Mouse (Mus musculus) cortical plate, adult 2 months (tissue): ENCODE measurements at regions not wholly inside any gene's neighbourhood (a gene's known extent, or its start where the extent isn't known, plus 50 kb on each side); places are given as distances from the start of the nearest gene placed in this dataset.

ENCODE experiments used
- H3K27ac ChIP-seq: fragments of 200-500 bp; 2 replicates; pipeline ENCODE4 v1.5.1; 2012; ENCODE audit warnings: low read length, control low read depth, inconsistent platforms; ENCODE audit not compliant: insufficient read depth
- H3K4me1 ChIP-seq: fragments of 200-500 bp; 2 replicates; pipeline ENCODE4 v1.6.1; 2011; ENCODE audit warnings: low read length; ENCODE audit not compliant: control insufficient read depth, insufficient read depth
- H3K4me3 ChIP-seq: fragments of 200-500 bp; 2 replicates; pipeline ENCODE4 v1.5.1; 2011; ENCODE audit warnings: mild to moderate bottlenecking, low read length, control low read depth; ENCODE audit not compliant: insufficient read depth
- CTCF ChIP-seq: fragments of 200-500 bp; IDR thresholded peaks from 2 replicates; pipeline ENCODE4 v1.5.1; 2011; ENCODE audit warnings: mild to moderate bottlenecking, control low read depth, low read length; ENCODE audit not compliant: insufficient read depth; ENCODE audit errors: extremely low read depth
- POLR2A ChIP-seq: fragments of 200-500 bp; IDR thresholded peaks from 2 replicates; pipeline ENCODE4 v1.6.1; 2011; ENCODE audit warnings: mild to moderate bottlenecking, low read length, control low read depth; ENCODE audit not compliant: insufficient read depth; ENCODE audit errors: extremely low read depth

DNA sequence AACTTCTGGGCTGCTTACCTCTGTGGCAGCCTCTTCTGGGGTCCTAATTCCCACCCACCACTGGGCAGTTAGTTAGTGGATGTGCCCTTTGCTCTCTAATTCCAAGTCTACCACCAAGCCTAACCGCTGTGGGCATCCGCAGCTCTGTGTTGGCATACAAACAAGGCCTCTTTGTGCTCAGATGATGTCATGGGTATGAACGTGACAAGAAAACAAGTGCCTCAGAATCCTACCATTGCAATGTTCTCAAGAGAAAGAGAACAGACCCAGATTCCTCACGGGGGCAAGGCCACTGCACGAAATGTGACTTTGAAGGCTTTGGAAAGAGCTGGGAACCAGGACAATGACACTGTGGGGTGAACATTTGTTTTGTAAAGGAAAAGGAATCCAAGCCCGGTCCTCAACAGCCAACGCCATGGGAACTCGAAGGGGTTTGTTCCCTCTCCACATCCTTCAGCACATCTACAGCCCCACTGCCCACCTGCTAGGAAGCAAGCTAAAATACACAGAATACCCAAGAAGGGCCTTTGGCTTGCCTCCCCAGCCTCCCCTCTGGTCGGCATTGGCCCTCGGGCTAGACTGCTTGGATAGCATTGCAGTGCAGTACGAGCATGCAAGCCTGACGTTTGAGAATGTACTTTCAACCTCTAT lies 210.2 kb upstream of the Pabpc6 start:
- H3K27ac ChIP-seq, result peak overlapping the region; percentile 76
- no peak for TF ChIP-seq CTCF
- no peak for TF ChIP-seq POLR2A
- H3K4me1 ChIP-seq, result no peaks in the 10 kb centered on the region; the same call in 1 of the 2 replicates
- no peak overlapping the region for H3K4me3 ChIP-seq

DNA sequence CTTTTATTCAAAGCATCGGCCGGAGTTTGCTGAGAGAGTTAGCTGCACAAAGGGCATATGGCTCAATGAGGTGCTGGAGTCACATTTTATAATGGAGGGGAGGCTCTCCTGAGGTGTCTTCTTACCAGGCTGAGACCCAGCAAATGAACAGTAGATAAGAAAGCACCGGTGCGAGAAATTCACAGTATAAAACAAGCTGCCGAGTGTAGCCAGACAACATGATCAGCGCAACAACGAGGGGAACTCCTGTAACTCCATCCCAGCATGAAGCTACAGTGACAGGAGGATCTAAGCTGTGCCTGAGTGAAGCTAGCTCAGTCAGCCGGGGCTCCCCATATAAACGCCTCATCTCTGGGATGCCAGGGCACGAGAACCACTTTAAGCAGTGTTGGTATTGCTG lies 204.2 kb upstream of the Pabpc6 start:
- Histone ChIP-seq H3K4me1 (no peaks in the 10 kb centered on the region), H3K27ac (no peak overlapping the region), H3K4me3 (no peak overlapping the region)
- TF ChIP-seq POLR2A (no peak), CTCF (no peak)

DNA sequence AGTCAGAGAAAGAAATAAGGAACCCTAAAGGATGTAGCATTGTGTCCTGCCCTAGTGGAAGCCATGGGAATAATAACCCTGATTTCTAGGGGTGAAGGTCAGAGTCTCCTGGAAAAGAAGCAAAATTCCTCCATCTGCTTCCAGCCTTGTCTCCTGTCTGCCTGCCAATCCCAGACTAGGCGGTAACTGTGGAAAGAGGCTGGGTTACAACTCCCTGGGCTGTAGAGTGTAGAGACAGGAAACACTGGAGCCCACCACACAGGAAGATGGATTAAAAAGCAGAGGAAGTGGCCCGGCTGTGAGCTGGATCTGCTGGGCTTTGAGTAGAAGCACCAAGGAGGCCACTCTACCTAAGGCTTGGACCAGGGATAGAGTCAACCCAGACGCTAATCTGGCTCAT lies 200.7 kb upstream of the Pabpc6 start:
- H3K4me1 ChIP-seq, result no peaks in the 10 kb centered on the region
- TF ChIP-seq CTCF (no peak), POLR2A (no peak)
- no peak overlapping the region for H3K27ac ChIP-seq
- H3K4me3 ChIP-seq, result no peak overlapping the region

DNA sequence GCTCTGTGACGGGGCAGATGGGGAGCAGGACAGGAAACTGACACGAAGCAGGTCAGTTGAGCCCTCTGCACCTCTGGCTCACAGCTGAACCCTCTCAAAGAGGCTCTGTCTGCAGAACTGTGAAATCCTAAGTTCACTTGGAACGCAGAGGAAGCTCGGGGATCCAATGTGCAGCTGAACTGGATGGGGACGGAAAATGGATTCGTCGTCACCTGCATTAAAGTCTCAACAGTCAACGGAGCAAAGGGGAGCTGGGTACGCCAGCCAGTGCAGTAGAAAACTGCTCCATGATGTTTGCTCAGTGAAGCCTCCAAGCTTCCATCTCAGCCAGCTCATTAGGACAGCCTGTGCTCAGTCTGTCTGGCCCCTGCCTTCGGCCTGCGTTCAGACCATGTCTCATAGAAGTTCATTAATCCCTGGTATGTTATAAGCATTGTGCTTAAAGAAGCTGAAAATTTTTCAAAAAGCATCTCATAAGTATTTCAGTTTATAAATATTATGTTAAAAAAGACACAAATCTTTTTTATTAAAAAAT lies 199.3 kb upstream of the Pabpc6 start:
- TF ChIP-seq POLR2A (no peak), CTCF (no peak)
- H3K27ac ChIP-seq, result no peak overlapping the region
- H3K4me3 ChIP-seq, result no peak overlapping the region
- no peaks in the 10 kb centered on the region for H3K4me1 ChIP-seq

DNA sequence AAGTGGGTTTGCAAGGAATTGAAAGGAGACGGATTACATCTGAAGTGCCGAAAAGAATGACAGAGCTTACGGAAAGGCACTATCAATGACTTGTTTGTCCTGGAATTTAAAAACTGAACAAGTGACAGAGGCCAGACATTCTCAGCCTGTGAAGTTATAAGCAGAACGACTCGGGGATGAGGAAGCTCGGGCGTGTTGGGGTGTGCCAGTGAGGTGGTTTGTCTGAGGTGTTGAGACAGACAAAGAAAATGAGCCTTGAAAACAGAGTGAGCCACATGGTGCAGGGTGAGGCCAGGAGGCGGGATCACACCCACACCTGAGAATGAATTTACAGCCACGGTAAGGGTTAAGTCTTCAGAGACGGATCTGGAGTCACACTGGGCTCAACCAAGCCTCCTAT lies 194.7 kb upstream of the Pabpc6 start:
- no peak overlapping the region for H3K4me3 ChIP-seq
- no peak overlapping the region for H3K27ac ChIP-seq
- peaks cover 3% of the 10 kb centered on the region for H3K4me1 ChIP-seq
- TF ChIP-seq CTCF (no peak), POLR2A (no peak)

DNA sequence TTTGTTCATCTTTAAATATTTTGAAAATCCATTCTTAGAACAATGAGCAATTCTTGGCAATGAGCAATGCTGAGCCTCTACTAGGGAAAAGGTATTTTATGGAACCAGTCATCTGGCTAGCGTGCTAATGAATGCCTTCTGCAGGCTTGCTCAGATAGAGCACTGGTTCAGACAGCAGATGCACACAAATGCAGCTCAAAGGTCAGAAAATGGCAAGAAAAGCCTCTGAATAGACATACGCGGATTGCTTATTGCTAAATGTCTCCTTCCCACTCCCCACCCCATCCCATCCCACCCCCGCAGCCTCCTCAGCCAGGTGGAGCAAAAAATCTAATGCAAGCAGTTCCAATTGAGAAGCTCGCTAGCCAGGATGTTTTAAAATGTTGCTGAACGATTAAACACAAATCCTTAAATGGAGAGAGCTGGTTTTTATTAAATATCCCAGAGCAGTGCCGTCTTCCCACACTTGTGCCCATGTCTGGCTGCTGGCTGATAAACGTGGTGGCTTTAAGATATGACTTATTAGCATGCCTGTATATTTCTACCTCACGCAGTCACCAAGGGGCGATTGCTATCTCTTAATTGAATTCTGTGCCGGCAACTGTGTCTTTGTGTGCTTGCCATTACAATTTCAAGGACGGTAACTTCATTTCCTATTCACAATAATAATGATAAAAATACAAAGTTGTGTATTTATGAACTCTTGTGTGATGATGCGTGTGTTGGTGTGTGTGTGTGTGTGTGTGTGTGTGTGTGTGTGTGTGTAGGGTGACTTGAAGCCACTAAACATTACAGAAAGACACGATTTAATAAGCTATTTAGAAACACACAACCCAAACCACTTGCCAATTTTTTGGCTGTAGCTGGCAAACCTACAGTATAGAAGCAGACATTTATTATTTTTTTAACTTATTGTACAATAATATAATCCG lies 192.7 kb upstream of the Pabpc6 start:
- TF ChIP-seq CTCF, result no peak
- TF ChIP-seq POLR2A, result no peak
- H3K27ac ChIP-seq, result no peak overlapping the region

DNA sequence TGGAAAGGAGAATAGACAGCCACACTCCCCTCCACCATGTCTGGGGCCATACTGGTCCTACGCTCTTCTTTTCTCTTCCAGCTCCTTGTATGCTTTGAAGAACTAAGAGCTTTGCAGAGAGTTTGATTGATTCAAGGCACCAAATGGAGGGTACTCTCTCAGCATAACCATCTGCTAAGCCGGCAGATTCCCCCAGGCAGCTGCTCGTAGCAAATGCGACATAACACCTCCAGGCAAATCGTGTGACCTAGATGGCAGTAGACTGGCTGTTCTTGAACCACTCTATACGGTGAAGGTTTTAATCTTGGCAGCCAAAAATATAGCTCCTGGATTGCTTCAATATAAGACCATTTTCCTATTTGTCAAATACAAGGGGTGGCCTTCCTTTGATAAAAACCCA lies 191.8 kb upstream of the Pabpc6 start:
- H3K4me3 ChIP-seq, result no peak overlapping the region
- H3K4me1 ChIP-seq, result peaks cover 3% of the 10 kb centered on the region
- no peak for TF ChIP-seq CTCF
- no peak overlapping the region for H3K27ac ChIP-seq

More for the DNA sequence above, 192.7 kb upstream of the Pabpc6 start:
- H3K4me3 ChIP-seq, result no peak overlapping the region
- H3K4me1 ChIP-seq, result peaks cover 3% of the 10 kb centered on the region

DNA sequence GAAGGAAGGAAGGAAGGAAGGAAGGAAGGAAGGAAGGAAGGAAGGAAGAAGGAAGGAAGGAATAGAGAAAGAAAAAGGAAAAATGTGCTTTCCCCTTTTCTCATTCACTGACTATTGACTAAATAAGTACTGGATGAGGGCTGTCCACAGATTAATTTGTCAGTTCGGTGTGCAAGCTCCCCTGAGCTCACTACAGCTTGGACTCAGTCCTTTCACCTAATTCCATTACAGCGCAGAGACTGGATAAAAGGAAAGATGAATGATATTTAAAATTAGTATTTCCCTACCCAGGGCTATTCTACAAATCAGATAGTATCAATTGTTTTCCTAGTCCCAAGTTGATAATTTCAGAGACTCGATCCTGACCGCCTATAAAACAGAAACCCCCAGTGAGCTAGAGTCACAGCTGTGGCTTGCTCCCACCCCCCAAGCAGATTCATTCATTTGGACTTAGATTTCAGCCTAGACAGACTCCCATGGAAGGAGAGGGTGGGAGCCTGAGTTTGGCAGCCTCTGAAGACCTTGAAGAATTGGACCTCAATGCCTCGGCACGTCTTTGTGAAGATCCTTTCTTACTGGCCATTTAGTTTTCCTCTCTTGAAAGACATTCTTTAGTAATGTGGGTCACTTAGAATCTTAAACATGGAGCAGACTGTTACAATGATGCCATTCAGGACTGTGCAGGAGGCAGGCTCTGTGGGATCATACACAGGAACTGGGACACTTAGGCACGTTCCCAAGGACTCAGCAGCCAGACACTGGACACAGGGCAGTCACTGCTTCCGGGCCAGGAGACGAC lies 179.2 kb upstream of the Pabpc6 start:
- no peak for TF ChIP-seq CTCF
- no peak for TF ChIP-seq POLR2A

DNA sequence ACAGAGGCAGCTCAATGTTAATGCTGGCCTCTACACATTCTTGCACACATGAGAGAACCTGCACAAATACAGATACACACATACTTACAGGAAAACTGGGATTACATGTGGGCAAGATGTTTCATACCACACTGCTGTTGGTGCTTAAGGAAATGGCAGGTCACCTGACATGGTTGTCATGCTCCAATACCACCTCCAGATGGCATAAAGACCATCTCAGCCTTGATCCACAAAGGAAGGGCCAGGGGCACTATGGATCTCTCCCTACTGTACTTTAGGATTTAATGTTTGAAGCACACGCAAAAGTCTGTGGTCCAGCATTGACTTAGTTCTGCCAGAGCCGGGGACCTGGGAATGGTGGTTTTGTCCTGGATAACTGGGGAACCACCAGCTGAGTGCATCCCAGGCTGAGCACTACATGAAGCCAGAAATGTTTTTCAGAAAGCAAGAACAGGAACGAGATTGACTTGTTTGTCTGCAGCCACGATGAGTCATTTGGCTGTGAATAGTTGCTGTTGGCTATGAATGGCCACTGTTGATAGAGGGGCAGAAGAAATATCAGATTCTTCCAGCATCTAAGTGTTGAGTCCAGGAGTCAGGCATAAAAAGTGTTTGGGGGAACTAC lies 176.0 kb upstream of the Pabpc6 start:
- no peak for TF ChIP-seq POLR2A
- TF ChIP-seq CTCF, result 0 out of 2 replicates have a peak, but pooled peaks have one; percentile 14
- H3K4me3 ChIP-seq, result no peak overlapping the region
- peaks cover 3% of the 10 kb centered on the region; the same call in 1 of the 2 replicates for H3K4me1 ChIP-seq

More for the DNA sequence above, 179.2 kb upstream of the Pabpc6 start:
- no peak overlapping the region for H3K4me3 ChIP-seq
- peaks cover 1% of the 10 kb centered on the region; the same call in 1 of the 2 replicates for H3K4me1 ChIP-seq
- no peak overlapping the region for H3K27ac ChIP-seq

More for the DNA sequence above, 176.0 kb upstream of the Pabpc6 start:
- H3K27ac ChIP-seq, result peak overlapping the region; percentile 61; the same call in 1 of the 2 replicates
